Mouse (Mus musculus): ENCODE results near the gene Usp13.

DNA sequence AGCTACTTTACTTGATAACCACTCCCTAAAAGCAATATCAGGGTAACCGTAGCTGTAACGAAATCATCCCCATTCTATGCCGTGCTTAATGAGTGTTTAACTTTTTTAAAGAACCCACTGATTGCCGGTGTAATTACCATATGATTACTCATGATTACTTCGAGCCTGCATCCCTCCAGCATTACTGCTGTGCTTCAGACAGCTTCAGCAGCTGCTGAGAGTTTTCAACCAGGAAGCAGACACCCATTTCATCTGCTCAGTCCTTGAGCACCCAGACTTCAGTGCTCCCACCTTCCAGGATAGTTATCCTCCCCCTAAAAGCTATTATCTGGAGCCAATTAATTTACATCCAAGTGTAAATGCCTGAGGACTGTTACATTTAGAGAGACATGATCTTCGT, 106.8 kb downstream of the Usp13 start:
- TF ChIP-seq POLR2A (IDR thresholded peaks at IDR 0.05; ENCODE audit: control insufficient read depth, extremely low read depth, insufficient read depth, low read length, poor library complexity) (no peak), CTCF (IDR thresholded peaks at IDR 0.05; ENCODE audit: borderline replicate concordance, control insufficient read depth, extremely low read depth, insufficient read depth, low read length, poor library complexity) (no peak)
